Mouse (Mus musculus) cortical plate, adult 2 months (tissue): ENCODE measurements at regions not wholly inside any gene's neighbourhood (a gene's known extent, or its start where the extent isn't known, plus 50 kb on each side); places are given as distances from the start of the nearest gene placed in this dataset.

Source experiments
- H3K27ac ChIP-seq: fragments of 200-500 bp; 2 replicates; pipeline ENCODE4 v1.5.1; 2012; ENCODE audit warnings: low read length, control low read depth, inconsistent platforms; ENCODE audit not compliant: insufficient read depth
- H3K4me1 ChIP-seq: fragments of 200-500 bp; 2 replicates; pipeline ENCODE4 v1.6.1; 2011; ENCODE audit warnings: low read length; ENCODE audit not compliant: control insufficient read depth, insufficient read depth
- H3K4me3 ChIP-seq: fragments of 200-500 bp; 2 replicates; pipeline ENCODE4 v1.5.1; 2011; ENCODE audit warnings: mild to moderate bottlenecking, low read length, control low read depth; ENCODE audit not compliant: insufficient read depth
- CTCF ChIP-seq: fragments of 200-500 bp; IDR thresholded peaks from 2 replicates; pipeline ENCODE4 v1.5.1; 2011; ENCODE audit warnings: mild to moderate bottlenecking, control low read depth, low read length; ENCODE audit not compliant: insufficient read depth; ENCODE audit errors: extremely low read depth
- POLR2A ChIP-seq: fragments of 200-500 bp; IDR thresholded peaks from 2 replicates; pipeline ENCODE4 v1.6.1; 2011; ENCODE audit warnings: mild to moderate bottlenecking, low read length, control low read depth; ENCODE audit not compliant: insufficient read depth; ENCODE audit errors: extremely low read depth

- H3K4me3 ChIP-seq: no peak overlapping the region
- no peak for TF ChIP-seq CTCF
- no peak for TF ChIP-seq POLR2A
- H3K27ac ChIP-seq: no peak overlapping the region
- H3K4me1 ChIP-seq: no peaks in the 10 kb centered on the region; the same call in 1 of the 2 replicates
Measured at GRCm38 (mm10) chr7:116847846-116848730, 343.9 kb downstream of the Nucb2 start.

DNA sequence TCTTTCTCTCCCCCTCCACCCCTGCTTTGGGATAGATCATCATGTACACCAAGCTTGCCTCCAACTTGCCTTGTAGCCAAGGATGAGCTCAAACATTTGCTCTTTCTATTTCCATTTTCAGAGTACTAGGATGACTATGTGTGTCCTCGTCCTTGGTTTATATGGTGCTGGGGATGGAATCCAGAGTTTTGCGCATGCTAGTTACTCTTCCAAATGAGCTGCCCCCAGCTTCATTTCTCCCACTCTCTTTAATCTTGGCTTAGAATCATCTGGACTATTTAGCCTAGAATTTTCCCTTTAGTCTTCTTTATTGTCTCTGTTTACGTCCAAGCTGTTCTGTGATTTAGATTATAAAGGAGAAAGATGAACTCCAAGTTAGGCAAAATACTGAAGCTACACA, 349.2 kb downstream of the Nucb2 start:
- Histone ChIP-seq H3K4me1 (peaks cover 3% of the 10 kb centered on the region; the same call in 1 of the 2 replicates), H3K27ac (no peak overlapping the region), H3K4me3 (no peak overlapping the region)
- TF ChIP-seq CTCF (no peak), POLR2A (no peak)

DNA sequence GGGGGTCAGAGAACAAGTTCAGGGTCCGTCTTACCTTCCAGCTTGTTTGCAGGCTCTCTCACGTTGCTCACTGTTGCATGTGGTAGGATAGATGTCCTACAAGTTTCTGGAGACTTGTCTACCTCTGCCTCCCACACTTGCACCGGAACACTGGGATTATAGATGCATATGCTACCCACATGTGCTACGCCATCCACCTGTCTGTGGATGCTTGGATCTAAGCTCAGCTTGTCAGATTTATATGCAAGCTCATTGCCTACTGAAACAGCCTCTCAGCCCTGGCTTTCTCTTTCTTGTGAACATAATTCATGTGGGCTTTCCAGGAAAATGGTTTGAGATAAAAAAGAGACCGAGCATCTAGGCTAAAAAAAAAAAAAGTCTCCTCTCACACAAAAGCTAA, 353.0 kb downstream of the Nucb2 start:
- no peak overlapping the region for H3K4me3 ChIP-seq
- H3K27ac ChIP-seq: no peak overlapping the region
- H3K4me1 ChIP-seq: peaks cover 3% of the 10 kb centered on the region; the same call in 1 of the 2 replicates
- no peak for TF ChIP-seq POLR2A
- TF ChIP-seq CTCF: no peak

- no peak overlapping the region for H3K27ac ChIP-seq
- no peak for TF ChIP-seq CTCF
- no peak for TF ChIP-seq POLR2A
Measured at GRCm38 (mm10) chr7:116857744-116858143, 353.6 kb downstream of the Nucb2 start.

DNA sequence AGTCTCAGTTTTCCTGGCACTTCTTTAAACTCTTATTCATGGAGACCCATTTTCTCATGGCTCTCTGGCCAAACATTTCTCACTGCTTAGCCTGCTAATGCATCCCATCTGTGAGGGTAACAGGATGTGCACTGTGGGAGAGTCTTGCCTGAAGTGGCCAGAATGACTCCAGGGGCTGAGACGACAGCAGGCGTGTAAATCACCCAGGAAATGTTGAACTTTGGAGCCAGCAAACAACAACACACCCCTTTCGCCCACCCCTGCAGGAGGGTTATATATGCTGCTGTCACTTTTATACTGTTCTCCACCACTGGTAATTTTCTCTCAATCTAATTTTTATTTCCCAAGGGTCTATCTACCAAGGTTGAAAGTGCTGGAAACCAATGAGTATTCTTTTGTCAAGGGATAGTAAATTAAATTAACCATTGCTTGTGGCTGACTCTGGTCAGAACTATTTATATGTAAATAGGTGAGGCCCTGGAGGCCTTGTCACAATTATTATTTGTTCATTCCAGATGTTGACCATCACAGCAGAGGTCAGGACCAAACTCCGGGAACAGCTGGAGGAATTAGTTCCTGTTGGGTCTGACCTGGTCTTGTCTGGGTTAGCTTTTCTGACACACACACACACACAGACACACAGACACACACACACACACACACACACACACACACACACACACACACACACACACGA, 378.2 kb downstream of the Nucb2 start:
- Histone ChIP-seq H3K4me3 (no peak overlapping the region), H3K27ac (no peak overlapping the region), H3K4me1 (no peaks in the 10 kb centered on the region)
- TF ChIP-seq CTCF (no peak), POLR2A (no peak)

More at GRCm38 (mm10) chr7:116857744-116858143, 353.6 kb downstream of the Nucb2 start:
- peaks cover 3% of the 10 kb centered on the region; the same call in 1 of the 2 replicates for H3K4me1 ChIP-seq
- no peak overlapping the region for H3K4me3 ChIP-seq

- Histone ChIP-seq H3K27ac (no peak overlapping the region), H3K4me3 (no peak overlapping the region), H3K4me1 (no peaks in the 10 kb centered on the region)
- TF ChIP-seq CTCF (no peak), POLR2A (no peak)
Measured at GRCm38 (mm10) chr7:116893846-116894245, 389.7 kb downstream of the Nucb2 start.

- TF ChIP-seq POLR2A (no peak), CTCF (no peak)
- H3K27ac ChIP-seq: no peak overlapping the region
- H3K4me1 ChIP-seq: no peaks in the 10 kb centered on the region
- H3K4me3 ChIP-seq: no peak overlapping the region
Measured at GRCm38 (mm10) chr7:116915797-116916196, 411.6 kb downstream of the Nucb2 start.

DNA sequence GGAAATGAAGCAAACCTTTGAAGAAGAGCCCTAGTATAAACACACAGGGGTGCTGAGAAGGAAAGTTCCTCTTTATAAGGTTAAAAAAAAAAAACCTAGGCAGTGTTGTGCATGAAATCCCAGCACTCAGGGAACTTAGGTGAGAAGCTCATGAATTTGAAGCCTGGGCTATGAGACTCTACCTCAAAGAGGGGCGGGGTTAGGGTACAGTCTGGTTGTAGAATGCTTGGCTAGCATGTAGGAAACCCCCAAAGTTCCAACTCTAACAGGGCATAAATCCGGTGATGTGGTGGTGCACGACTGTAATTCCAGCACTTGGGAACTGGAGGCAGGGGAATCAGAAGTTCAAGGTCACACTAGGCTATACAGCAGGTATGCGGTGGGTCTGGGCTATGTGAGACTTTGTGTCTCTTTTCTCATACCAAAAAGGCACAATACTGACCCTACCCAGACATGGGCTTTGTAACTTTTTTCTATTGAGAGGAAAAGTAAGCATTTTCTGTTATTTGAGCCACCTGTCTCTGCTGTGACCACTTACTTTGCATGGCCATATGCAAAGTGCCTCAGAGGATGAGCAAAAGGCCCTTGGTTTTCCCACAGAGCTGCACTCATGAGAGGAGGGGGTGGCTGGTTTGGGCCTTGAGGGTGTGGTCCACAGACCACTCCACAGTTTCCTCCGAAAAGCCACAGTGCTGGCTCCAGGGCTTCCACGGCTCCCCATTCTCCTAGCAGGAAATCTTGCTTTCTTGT, 413.9 kb downstream of the Nucb2 start:
- no peaks in the 10 kb centered on the region for H3K4me1 ChIP-seq
- H3K27ac ChIP-seq: no peak overlapping the region
- no peak overlapping the region for H3K4me3 ChIP-seq
- TF ChIP-seq POLR2A: no peak

DNA sequence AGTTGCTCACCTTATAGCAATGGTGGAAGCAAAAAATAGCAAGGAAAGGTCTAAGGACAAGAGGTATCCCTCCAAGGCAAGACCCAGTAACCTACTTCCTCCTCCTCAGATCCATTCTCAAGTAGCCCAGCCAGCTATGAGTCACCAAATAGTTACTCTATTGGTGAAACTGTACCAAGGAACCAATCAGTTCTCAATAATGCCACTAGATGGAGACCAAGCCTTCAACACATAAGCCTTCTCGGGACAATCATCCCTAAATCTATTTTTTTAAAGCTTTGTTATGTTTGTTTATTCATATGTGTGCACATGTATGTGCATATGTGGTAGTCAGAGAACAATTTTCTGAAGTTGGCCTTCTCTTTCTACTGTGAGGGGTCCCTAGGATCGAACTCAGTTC, 434.3 kb upstream of the Xylt1 start:
- no peak for TF ChIP-seq CTCF
- no peak for TF ChIP-seq POLR2A
- H3K27ac ChIP-seq: no peak overlapping the region
- H3K4me3 ChIP-seq: no peak overlapping the region

DNA sequence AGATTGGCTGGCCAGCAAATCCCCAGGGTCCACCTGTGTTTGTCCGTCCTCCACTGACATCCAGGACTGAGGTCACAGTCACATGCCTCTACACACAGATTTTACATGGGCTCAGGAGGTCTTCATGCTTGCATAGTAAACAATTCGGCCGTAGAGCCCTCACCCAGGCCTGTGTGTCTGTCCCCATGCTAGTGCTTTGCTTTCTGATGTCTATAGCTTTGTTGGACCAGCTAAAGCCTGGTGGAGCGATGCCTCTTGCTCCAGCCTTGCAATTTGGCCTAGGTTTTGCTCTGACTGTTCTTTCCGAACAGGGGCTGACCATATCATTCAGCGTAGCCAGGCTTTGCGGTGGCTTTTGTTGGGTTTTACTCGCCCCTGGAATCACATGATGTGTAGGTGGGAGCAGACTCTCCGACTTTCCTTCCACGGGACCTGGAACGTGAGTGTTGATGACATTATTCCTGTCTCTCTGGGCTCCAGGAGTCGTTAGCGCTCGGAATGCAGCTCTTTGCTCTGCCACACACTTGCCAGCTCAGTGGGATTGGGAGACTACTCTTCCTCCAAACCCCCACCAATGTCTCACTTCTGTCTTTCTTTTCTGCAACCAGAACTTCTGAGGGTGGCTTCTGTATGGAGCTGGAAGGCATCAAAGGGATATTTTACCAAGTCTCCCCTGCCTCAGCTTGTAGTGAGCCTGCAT, 421.4 kb upstream of the Xylt1 start:
- H3K4me3 ChIP-seq: no peak overlapping the region
- H3K4me1 ChIP-seq: peaks cover 2% of the 10 kb centered on the region; the same call in 1 of the 2 replicates
- no peak overlapping the region for H3K27ac ChIP-seq
- TF ChIP-seq POLR2A (no peak), CTCF (no peak)

More for the DNA sequence above, 434.3 kb upstream of the Xylt1 start:
- no peaks in the 10 kb centered on the region for H3K4me1 ChIP-seq
